Mouse (Mus musculus) thymus, adult 2 months (tissue): ENCODE measurements around the gene Nanos3. TPM values are rescaled to one million over a fixed set of nuclear protein-coding genes. Genes with fewer than 3 reads are reported as not detected.

Source experiments
- DNase-seq: peaks from one replicate; pipeline ENCODE4 v3.0.0; 2021
- H3K27ac ChIP-seq: fragments of 200-500 bp; 2 replicates; pipeline ENCODE4 v1.5.1; 2012; ENCODE audit warnings: low read length, control low read depth; ENCODE audit not compliant: control insufficient read depth, insufficient read depth
- H3K27me3 ChIP-seq: fragments of 200-500 bp; 2 replicates; pipeline ENCODE4 v1.6.1; 2012; ENCODE audit warnings: mild to moderate bottlenecking, low read length, moderate library complexity, mixed read lengths; ENCODE audit not compliant: control insufficient read depth, insufficient read depth
- H3K36me3 ChIP-seq: fragments of 200-500 bp; 2 replicates; pipeline ENCODE4 v1.6.1; 2012; ENCODE audit warnings: mild to moderate bottlenecking, low read length, moderate library complexity; ENCODE audit not compliant: control insufficient read depth, insufficient read depth
- H3K4me1 ChIP-seq: fragments of 200-500 bp; replicated peaks from 2 replicates; pipeline ENCODE4 v1.6.1; 2012; ENCODE audit warnings: low read length; ENCODE audit not compliant: control insufficient read depth, insufficient read depth
- H3K4me3 ChIP-seq: fragments of 200-500 bp; 2 replicates; pipeline ENCODE4 v1.5.1; 2012; ENCODE audit warnings: mild to moderate bottlenecking, low read length, control low read depth, moderate library complexity; ENCODE audit not compliant: control insufficient read depth, insufficient read depth
- CTCF ChIP-seq: fragments of 200-500 bp; IDR thresholded peaks from 2 replicates; pipeline ENCODE4 v1.5.1; 2012; ENCODE audit warnings: mild to moderate bottlenecking, control low read depth, low read length, moderate library complexity, borderline replicate concordance; ENCODE audit not compliant: control insufficient read depth, poor library complexity, insufficient read depth; ENCODE audit errors: extremely low read depth
- POLR2A ChIP-seq: fragments of 200-500 bp; IDR thresholded peaks from 2 replicates; pipeline ENCODE4 v1.6.1; 2012; ENCODE audit warnings: mild to moderate bottlenecking, low read length, control low read depth, moderate library complexity; ENCODE audit not compliant: control insufficient read depth, poor library complexity, insufficient read depth; ENCODE audit errors: extremely low read depth
- WGBS: fragments of 180-500 bp; shearing (Covaris S2); methylation state at CpG from one replicate; pipeline ENCODE4 v1.1.7; 2018; 5-methylcytosine and 5-hydroxymethylcytosine counted together
- polyA plus RNA-seq: library from polyadenylated mRNA; depleted of rRNA; stranded (reverse); fragments of >200 nt; gene quantifications from 2 replicates; pipeline ENCODE4 v1.2.3, GENCODE M21; 2012

The Nanos3 gene
- polyA plus RNA-seq, 1 experiment, result 8.5 TPM

- Histone ChIP-seq H3K4me1 (peaks cover 44% of the 10 kb centered on the region), H3K36me3 (0 out of 2 replicates have a peak, but pooled peaks cover 6% of the 10 kb centered on the region), H3K4me3 (no peak overlapping the region), H3K27me3 (no peaks in the 10 kb centered on the region), H3K27ac (no peak overlapping the region)
- 85% methylated on average over 3 of the region's 3 CpGs for whole genome bisulfite sequencing
- no peak for DNase-seq
- TF ChIP-seq CTCF (no peak), POLR2A (no peak)
Observed at GRCm38 (mm10) chr8:84177405-84177804, 7.6 kb downstream of the Nanos3 start.

DNA sequence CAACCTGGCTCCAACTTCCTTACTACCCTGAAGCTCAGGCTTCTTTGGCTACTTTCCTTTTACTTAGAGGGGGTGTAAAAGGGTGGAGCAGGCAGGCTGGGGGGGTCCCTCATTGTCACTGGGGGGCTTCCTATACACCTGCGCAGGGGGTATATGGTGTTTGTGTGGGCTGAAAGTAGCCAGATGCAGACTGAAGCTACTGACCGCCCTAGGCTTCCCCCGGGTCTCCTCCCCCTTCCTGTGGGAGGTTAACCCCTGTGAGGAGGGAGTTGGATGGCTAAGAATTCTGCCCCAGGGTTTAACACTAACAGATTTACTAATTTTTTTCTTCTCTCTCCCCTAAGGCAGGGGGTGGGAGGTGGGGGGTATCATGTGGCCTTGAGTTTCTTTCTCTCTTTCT is 8.5 kb downstream of the Nanos3 start:
- TF ChIP-seq POLR2A (no peak), CTCF (no peak)
- Histone ChIP-seq H3K27ac (peak overlapping the region; percentile 71), H3K27me3 (no peaks in the 10 kb centered on the region), H3K4me1 (peaks cover 44% of the 10 kb centered on the region), H3K36me3 (0 out of 2 replicates have a peak, but pooled peaks cover 6% of the 10 kb centered on the region), H3K4me3 (no peak overlapping the region)
- peak; percentile 38 for DNase-seq
- 2% methylated on average over 3 of the region's 3 CpGs for WGBS

- no peak overlapping the region for H3K4me3 ChIP-seq
- H3K27me3 ChIP-seq, result no peaks in the 10 kb centered on the region
- TF ChIP-seq POLR2A (no peak), CTCF (peak; percentile 65)
- 91% methylated on average over 6 of the region's 6 CpGs for WGBS
- H3K36me3 ChIP-seq, result 0 out of 2 replicates have a peak, but pooled peaks cover 6% of the 10 kb centered on the region
- peaks cover 30% of the 10 kb centered on the region for H3K4me1 ChIP-seq
- no peak overlapping the region for H3K27ac ChIP-seq
- no peak for DNase-seq
Observed at GRCm38 (mm10) chr8:84173861-84174260, 11.2 kb downstream of the Nanos3 start.

DNA sequence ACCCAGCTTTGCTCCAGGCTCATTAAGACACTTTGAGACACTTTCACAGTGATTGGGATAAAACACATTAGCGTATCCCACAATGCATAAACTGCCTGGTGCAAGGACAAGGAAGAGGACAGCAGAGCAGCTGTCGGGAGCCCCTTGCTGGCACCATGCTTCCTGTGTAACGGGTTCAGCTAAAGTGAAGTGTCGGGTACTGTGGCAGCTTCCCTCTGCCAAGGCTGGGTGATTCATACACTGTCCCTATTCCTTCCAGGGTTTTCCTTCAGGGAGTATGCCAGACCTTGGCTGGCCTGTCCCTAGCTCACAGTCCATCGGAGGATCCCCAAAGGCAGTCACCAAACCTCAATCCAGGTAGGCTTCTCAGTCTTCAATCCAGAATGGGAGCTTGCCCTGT is 14.9 kb downstream of the Nanos3 start:
- H3K27ac ChIP-seq, result no peak overlapping the region
- no peaks in the 10 kb centered on the region for H3K27me3 ChIP-seq
- H3K4me3 ChIP-seq, result no peak overlapping the region
- H3K36me3 ChIP-seq, result 0 out of 2 replicates have a peak, but pooled peaks cover 6% of the 10 kb centered on the region
- TF ChIP-seq POLR2A, result no peak
- TF ChIP-seq CTCF, result no peak
- no peak for DNase-seq
- WGBS, result 88% methylated on average over 5 of the region's 5 CpGs
- H3K4me1 ChIP-seq, result peaks cover 1% of the 10 kb centered on the region; the same call in 1 of the 2 replicates

DNA sequence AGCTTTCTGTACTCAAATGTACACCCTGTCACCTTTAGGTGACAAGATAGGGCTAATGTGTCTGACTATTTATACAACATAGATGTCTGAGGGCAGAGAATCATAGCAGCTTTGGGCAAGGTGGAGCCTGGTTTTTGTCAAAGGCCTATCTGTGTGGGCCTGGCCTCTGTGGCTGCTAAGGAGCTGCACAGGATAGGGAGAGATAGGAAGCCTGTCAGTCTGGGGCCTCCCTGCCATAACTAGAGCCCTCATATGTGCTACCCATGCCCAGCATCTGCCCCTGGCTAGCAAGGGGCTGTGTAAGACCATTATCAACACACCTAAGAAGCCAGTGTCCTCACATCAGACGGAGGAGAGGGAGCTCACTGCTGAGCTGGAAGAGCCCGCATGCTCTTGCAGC is 17.3 kb downstream of the Nanos3 start:
- DNase-seq, result no peak
- Histone ChIP-seq H3K27ac (no peak overlapping the region), H3K27me3 (no peaks in the 10 kb centered on the region), H3K4me3 (no peak overlapping the region), H3K36me3 (no peaks in the 10 kb centered on the region), H3K4me1 (no peaks in the 10 kb centered on the region)
- 98% methylated on average over 2 of the region's 2 CpGs for WGBS
- TF ChIP-seq POLR2A, result no peak
- TF ChIP-seq CTCF, result no peak

GRCm38 (mm10) chr8:84157620-84158019 is 27.4 kb downstream of the Nanos3 start:
- no peaks in the 10 kb centered on the region for H3K4me1 ChIP-seq
- DNase-seq, result no peak
- H3K36me3 ChIP-seq, result no peaks in the 10 kb centered on the region
- H3K27me3 ChIP-seq, result no peaks in the 10 kb centered on the region
- 98% methylated on average over 4 of the region's 4 CpGs for WGBS
- no peak for TF ChIP-seq POLR2A
- no peak overlapping the region for H3K27ac ChIP-seq
- H3K4me3 ChIP-seq, result no peak overlapping the region

DNA sequence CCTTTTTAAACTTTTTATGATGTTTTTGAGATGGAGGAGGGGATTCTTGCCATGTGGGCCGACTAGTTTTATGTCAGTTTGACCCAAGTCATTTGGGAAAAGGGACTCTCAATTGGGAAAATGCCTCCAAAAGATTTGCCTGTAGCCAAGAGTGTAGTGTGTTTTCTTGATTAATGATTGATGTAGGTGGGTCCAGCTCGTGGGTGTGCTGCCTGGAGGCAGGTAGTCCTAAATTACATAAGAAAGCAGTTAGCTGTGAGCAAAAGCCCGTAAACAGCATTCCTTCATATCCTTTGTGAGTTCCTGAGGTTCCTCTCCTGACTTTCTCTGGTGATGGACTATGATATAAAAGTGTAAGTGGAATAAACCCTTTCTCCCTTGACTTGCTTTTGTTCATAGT is 35.8 kb downstream of the Nanos3 start:
- H3K27ac ChIP-seq, result no peak overlapping the region
- H3K36me3 ChIP-seq, result no peaks in the 10 kb centered on the region
- peaks cover 16% of the 10 kb centered on the region for H3K4me1 ChIP-seq
- no peak for DNase-seq
- no peaks in the 10 kb centered on the region for H3K27me3 ChIP-seq
- no peak for TF ChIP-seq CTCF
- no peak for TF ChIP-seq POLR2A
- WGBS, result 94% methylated on average over 3 of the region's 3 CpGs
- no peak overlapping the region for H3K4me3 ChIP-seq
